Mouse (Mus musculus): ENCODE measurements around the gene Adcy6. TPM values are rescaled to one million over a fixed set of nuclear protein-coding genes. Genes with fewer than 3 reads are reported as not detected.

Gene Adcy6
- total RNA-seq, 4 experiments from 2014 or later = 13.4 to 21.4 (median 19.1) TPM

DNA sequence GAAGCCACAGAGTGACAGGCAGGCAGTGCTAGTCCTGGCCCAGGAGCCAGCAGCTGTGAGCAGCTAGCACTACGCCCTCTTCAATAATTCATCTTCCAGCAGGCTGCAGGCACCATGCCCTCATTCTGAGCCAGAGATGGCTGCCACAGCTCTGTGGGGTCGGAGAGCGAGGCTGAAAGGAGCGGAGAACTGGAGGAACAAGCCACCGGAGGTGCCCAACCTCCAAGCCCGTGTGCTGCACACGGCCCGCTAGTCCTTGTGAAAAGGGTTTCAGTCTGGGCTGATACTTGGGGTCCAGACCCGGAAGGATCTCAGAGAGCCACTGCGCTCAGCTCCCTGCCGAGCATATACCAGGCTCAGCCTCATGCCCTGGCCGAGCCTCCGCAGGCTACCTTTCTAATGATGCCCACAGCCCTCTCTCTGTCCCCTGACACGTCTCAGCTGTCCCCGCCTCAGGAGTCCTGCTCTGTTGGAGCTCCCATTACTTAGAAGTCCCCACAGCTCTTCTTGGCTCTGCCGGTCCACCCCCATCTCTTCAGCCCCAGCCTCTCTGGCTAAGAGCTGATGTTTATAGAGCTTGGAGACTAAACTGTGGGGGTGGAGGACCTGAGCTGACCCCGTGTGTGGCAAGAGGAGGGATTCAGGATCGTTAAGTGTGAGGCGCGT lies 18.8 kb upstream of the Adcy6 start:
- DNase-seq (ENCODE audit: low spot score in 2 of 2) = no peak

- DNase-seq (ENCODE audit: low spot score in 2 of 2) = no peak
Measured at GRCm38 (mm10) chr15:98626487-98627212, 16.8 kb upstream of the Adcy6 start.

- DNase-seq (ENCODE audit: low spot score in 2 of 2) = no peak
Measured at GRCm38 (mm10) chr15:98626078-98626477, 16.2 kb upstream of the Adcy6 start.

- no peak for DNase-seq (ENCODE audit: low spot score in 2 of 2)
Measured at GRCm38 (mm10) chr15:98623361-98623821, 13.5 kb upstream of the Adcy6 start.

GRCm38 (mm10) chr15:98622721-98623120 lies 12.8 kb upstream of the Adcy6 start:
- no peak for DNase-seq (ENCODE audit: low spot score in 2 of 2)

GRCm38 (mm10) chr15:98622199-98622598 lies 12.3 kb upstream of the Adcy6 start:
- DNase-seq (ENCODE audit: low spot score in 2 of 2) = no peak

GRCm38 (mm10) chr15:98617176-98617537 lies 7.3 kb upstream of the Adcy6 start:
- peak; percentile 71 to 74 for DNase-seq (ENCODE audit: low spot score in 2 of 2)

- DNase-seq (ENCODE audit: low spot score in 2 of 2) = peak in 1 of 2 experiments; percentile 44
Measured at GRCm38 (mm10) chr15:98616362-98617175, 6.7 kb upstream of the Adcy6 start.

DNA sequence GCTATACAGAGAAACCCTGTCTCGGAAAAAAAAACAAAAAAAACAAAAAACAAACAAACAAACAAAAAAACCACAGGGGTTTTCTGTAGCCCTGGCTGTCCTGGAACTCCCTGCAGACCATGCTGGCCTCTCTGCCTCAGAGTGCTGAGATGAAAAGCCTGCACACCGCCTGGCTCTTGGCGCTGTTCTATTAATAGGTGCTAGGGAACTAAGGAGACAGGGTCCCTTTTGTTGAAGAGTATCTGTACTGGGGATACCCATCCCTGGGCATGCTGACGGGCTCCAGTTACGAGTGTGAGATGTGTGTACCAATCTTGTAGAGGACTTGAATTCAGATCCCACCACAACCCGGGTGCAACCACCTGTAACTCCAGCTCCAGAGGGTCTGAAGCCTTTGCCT lies 5.9 kb upstream of the Adcy6 start:
- no peak for DNase-seq (ENCODE audit: low spot score in 2 of 2)

- DNase-seq (ENCODE audit: low spot score in 2 of 2) = no peak
Measured at GRCm38 (mm10) chr15:98614971-98615370, 5.1 kb upstream of the Adcy6 start.

GRCm38 (mm10) chr15:98614551-98614950 lies 4.7 kb upstream of the Adcy6 start:
- no peak for DNase-seq (ENCODE audit: low spot score in 2 of 2)

- no peak for DNase-seq (ENCODE audit: low spot score in 2 of 2)
Measured at GRCm38 (mm10) chr15:98612229-98612628, 2.4 kb upstream of the Adcy6 start.

GRCm38 (mm10) chr15:98610131-98610633 lies 306 bp upstream of the Adcy6 start:
- no peak for DNase-seq (ENCODE audit: low spot score in 2 of 2)

DNA sequence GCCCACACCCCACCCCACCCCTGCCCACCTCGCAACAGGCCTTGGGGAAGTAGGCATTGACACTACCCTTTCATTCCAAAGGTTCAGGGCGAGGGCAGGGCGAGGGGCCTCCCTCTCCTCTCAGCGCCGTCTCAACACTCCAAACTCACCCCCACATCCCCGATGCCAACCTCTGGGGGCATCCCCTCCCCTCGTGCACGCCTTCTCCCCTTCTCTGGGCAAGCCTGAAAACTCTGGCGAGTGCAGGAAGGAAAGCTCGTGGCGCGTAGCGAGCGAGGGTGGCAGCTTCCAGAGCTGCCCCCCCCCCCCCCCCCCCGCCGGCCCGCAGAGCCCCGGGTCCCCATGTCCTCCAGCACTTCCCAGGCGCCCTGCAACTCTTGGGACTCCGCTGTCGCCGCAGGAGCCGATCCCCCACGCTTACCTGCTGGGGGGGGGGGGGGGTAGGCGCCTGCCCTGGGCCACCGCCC lies 1.1 kb downstream of the Adcy6 start:
- no peak for DNase-seq (ENCODE audit: low spot score in 2 of 2)

- no peak for DNase-seq (ENCODE audit: low spot score in 2 of 2)
Measured at GRCm38 (mm10) chr15:98608058-98608783, 1.7 kb downstream of the Adcy6 start.

DNA sequence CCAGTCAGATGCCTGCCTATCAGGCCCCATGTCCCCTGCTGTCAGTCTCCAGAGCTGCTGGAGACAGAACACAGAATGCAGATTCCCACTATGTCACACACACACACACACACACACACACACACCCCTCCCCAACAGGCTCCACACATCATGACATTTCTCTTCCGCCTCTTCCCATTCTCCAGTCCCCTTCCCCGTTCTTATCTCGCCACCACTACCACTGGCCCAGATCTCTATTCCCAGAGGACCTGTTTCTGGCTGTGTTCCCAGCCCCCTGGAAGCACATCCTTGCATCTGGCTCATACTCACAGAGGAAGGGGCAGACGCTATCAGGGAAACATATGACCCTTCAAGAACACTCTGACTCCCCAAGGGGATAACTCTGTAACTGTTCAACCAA lies 2.3 kb downstream of the Adcy6 start:
- DNase-seq (ENCODE audit: low spot score in 2 of 2) = no peak

DNA sequence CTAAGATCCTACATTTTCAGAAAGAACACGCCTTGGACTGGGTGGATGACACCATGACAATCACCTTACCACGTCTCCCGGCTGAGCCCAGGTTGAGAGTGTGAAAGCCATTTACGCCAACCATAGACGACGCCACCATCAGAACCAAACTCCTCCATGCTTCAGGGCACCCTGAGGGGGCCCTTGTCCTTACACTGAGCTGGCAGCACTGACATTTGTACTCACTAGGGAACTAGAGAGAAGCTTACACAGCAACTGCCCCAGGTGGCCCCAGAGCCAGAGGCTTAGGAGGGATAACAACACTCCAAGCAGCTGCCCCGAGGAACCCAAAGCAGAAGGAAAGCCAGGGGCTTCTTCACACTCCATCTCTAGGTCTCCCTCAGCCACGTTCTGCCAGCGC lies 3.1 kb downstream of the Adcy6 start:
- no peak for DNase-seq (ENCODE audit: low spot score in 2 of 2)

- DNase-seq (ENCODE audit: low spot score in 2 of 2) = no peak
Measured at GRCm38 (mm10) chr15:98606051-98606536, 3.8 kb downstream of the Adcy6 start.

DNA sequence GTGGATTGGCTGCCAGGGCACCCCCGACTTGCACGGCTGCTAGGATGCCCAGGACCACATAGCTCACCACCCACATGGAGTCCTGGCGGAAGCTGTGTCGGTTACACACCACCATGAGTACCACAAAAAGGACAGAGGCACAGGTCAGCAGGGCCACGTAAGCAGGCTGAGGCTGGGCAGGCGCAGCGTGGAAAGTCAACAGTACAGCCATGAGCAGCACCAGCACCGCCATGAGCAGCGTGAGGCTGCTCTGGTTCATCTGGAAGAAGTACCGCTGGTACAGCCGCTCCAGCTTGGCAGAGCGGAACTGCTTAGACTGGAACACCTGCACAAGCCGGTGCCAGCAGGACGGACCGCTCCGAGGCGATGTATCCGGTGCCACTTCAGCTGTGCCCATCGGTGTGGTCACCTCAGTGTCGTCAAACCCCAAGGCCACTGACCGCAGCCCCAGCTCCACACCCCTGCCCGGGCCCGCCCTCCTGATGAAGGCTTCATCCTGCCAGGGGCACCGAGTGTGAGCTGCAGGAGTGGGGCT lies 5.8 kb downstream of the Adcy6 start:
- DNase-seq (ENCODE audit: low spot score in 2 of 2) = no peak

DNA sequence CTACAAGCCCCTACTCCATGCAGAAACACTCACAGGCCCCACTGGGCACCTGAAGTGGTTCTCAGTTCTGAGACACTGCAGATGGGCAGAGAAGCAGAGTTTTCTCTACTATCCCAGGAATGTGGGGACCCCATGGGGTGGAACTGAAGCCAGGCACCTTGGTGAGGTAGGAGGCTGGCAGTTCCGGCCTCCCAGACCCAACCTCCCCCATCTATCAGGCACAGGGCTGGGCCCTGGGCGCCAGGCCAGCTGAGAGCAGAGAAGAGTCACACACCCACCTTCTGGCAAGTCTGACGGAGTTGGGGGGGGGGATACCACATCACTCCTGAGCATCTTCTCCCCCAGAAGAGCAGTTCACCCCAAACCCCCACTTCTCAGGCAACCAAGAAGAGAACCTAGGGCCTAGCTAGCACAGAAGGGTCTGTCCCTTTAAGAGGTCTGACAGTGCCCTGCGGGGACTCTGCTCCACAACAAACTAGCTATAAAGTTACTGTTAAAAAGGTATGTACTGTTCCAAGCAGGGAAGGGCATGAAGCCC lies 6.9 kb downstream of the Adcy6 start:
- no peak for DNase-seq (ENCODE audit: low spot score in 2 of 2)

All from gastrocnemius, adult 8-10 months (tissue).